Mouse (Mus musculus) thymus, postnatal 4 days (tissue): ENCODE measurements at regions not wholly inside any gene's neighbourhood (a gene's known extent, or its start where the extent isn't known, plus 50 kb on each side); places are given as distances from the start of the nearest gene placed in this dataset.

ENCODE experiments used
- DNase-seq: peaks from one replicate; pipeline ENCODE4 v3.0.0; 2021

DNA sequence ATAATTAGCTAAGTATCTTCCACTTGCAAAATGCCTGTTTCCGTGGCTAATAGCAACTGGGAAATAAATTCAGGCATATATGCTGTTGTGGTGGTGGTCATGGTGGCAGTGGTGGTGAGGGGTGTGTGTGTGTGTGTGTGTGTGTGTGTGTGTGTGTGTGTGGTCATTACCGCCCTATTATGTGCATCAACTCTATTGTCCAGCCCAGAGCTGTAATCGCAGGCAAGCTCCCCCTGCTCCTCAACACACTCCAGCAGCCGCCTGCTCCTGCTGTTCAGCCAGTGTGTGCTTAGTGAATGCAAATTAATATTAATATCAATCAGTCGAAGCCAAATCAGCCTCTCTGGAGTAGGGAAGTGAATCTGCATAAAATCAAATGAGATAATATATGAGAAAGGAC, 152.9 kb upstream of the Zic3 start:
- DNase-seq, result no peak

GRCm38 (mm10) chrX:57916705-57917104, 105.8 kb upstream of the Zic3 start:
- DNase-seq, result no peak

DNA sequence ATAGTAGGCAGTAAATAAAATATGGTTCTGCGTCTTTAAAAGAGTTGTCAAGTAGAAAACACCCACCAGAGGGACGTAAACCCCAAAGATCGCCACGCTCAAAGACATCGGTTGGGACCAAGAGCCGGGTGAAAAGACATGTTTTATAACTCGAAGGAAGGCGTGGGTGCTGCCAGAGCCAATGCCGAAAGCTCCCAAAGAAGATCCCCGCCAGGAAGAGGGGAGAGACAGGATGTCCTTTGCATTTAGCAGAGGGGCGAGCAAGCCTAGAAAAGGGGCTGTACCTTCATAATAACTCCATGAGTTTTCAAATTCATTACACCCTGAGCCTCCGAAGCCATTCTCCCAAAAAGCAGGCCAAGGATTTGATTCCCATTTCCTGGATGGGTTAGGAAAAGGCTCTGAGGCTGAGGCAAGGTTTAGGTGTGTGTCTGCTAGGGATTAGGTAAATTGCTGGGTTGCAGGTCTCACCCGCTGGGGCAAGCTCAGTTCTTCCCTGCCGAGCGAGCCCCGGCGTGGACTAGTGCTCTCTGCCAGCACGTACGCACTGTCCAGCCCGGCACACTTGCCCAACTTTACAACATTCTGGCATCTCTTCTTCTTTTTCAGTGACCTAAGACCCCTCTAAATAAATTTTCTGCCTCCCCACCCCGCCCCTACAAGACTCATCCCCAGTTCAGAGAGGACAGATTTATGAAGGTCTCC, 104.9 kb upstream of the Zic3 start:
- no peak for DNase-seq

DNA sequence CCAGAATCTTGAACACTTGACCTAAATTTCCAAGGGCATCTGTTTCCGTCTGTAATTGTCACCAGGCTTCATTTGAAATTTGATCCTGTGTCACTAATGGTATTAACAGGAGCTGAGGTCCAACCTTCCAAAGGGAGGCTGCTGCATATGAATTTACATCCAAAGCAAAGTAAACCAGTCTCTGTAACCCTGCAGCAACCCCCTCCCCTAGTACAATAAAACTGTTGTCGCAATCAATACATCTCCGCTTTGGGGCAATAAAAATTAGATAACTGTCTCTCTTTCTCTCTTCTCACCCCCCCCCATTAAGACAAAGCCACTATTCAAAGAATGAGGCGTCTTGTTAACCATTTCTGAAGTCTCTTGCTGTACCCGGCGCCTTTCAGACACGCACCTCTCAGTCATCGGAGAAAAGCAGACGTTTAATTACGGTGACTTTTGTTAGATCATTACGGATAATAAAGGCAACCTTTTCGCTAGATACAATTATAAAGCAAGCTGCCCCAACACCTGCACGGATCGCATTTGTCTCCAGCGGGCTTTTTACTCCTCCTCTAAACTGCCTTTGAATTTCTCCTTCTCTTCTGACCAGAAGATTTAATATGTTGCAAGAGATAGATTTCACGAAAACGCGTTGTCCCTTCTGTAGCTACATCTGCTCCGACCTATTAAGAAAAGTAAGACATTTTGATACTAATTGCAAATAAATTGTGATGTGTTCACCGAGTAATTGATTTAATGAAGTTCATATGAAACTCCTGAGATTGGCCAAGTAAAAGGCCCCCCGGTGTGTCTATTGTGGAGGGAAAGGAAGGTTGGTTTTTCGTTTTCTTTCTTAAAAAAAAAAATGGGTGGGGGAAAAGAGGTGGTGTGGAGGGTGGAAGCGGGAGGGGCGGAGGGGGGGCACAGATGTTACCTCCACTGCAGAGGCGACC, 104.1 kb upstream of the Zic3 start:
- no peak for DNase-seq

GRCm38 (mm10) chrX:57919886-57920285, 102.6 kb upstream of the Zic3 start:
- DNase-seq, result no peak

GRCm38 (mm10) chrX:57920376-57920775, 102.1 kb upstream of the Zic3 start:
- no peak for DNase-seq

GRCm38 (mm10) chrX:57921294-57921693, 101.2 kb upstream of the Zic3 start:
- DNase-seq, result peak; percentile 11

- DNase-seq, result no peak
Observed at GRCm38 (mm10) chrX:57921821-57922449, 100.6 kb upstream of the Zic3 start.

DNA sequence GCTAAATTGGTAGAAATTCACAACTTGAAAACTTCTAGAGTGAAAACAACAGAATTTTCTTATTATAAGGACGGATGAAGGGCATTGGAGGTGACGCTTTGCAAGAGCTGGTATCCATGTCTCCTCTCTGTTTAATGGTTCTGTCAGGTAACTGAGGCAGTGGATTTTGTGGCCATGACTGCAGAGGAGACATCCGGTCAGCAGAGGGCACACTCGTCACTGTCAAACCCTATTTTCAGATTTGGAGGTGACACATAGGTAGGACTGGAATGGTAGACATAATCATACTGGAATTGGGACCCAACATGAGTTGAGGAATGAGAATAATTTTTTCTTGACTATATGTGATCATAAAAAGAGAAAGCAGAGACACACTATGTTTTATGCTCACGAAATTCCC, 98.7 kb upstream of the Zic3 start:
- DNase-seq, result no peak

DNA sequence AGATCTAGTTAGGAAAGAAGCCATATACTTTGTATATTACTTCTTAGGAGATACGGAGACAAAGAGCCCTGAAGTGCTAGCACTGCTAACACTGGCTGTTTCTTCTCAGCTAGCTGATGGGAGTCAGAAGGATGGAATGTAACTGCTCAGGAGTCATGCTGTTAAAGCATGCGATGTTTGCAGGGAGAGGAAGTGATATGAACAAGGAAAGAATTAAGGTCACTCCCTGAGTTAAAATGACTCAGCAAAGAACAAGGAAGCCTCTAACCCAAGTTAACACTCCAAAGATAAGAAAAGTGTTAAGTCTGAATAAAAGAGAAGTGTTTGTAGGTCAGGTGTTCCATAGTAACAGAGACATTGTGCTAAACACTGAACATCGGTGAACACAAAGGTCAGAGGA, 86.9 kb upstream of the Zic3 start:
- no peak for DNase-seq

GRCm38 (mm10) chrX:57938248-57938836, 84.2 kb upstream of the Zic3 start:
- no peak for DNase-seq

GRCm38 (mm10) chrX:57950896-57951295, 71.6 kb upstream of the Zic3 start:
- DNase-seq, result no peak

- DNase-seq, result no peak
Observed at GRCm38 (mm10) chrX:57951301-57951700, 71.2 kb upstream of the Zic3 start.

- DNase-seq, result no peak
Observed at GRCm38 (mm10) chrX:57954594-57955185, 67.8 kb upstream of the Zic3 start.
